In genomic region chr6:131405896-131406295, GRCm38 (mm10) we compare ENCODE assay signal across 25 mouse cellular contexts. TPM values are rescaled to one million over a fixed set of nuclear protein-coding genes. Genes with fewer than 3 reads are reported as not detected.
"Had no signal": no experiment of that assay in that cellular context is flagged by ENCODE, and none has a peak within 500 bp of the region (broad histone marks: within the 10 kb centered on the region; RNA-seq: fewer than 3 reads in every experiment).

No protein-coding gene starts in this region.

- DNase-seq: kidney, adult 11 months; kidney, adult 8-10 months; kidney, postnatal 10 days; kidney, postnatal 36 days; layer of hippocampus, postnatal 36 days; left cerebral cortex, postnatal 4 days; liver, postnatal 0 days; lung, embryonic 14.5 days; right cerebral cortex, adult 18-20 months; right cerebral cortex, postnatal 14 days; right cerebral cortex, postnatal 4 days; thymus, adult 2 months; thymus, postnatal 14 days; thymus, postnatal 4 days had no signal

- H3K9me3 ChIP-seq: kidney, embryonic 15.5 days; limb, embryonic 12.5 days; limb, embryonic 15.5 days; midbrain, embryonic 12.5 days; midbrain, embryonic 15.5 days had no signal

- H3K9ac ChIP-seq: kidney, embryonic 15.5 days; limb, embryonic 12.5 days; limb, embryonic 15.5 days; liver, embryonic 14.5 days; liver, postnatal 0 days; lung, embryonic 14.5 days; midbrain, embryonic 12.5 days; midbrain, embryonic 15.5 days had no signal

- H3K4me3 ChIP-seq: kidney, embryonic 15.5 days; left cerebral cortex, adult 2 months; limb, embryonic 12.5 days; limb, embryonic 15.5 days; midbrain, embryonic 12.5 days; midbrain, embryonic 15.5 days had no signal

- ATAC-seq: liver, postnatal 0 days; lung, postnatal 0 days; midbrain, embryonic 15.5 days had no signal

- H3K36me3 ChIP-seq: kidney, embryonic 15.5 days; limb, embryonic 12.5 days; limb, embryonic 15.5 days; midbrain, embryonic 12.5 days; midbrain, embryonic 15.5 days had no signal

- H3K4me2 ChIP-seq: kidney, embryonic 15.5 days; limb, embryonic 12.5 days; limb, embryonic 15.5 days; liver, embryonic 11.5 days; lung, embryonic 14.5 days; midbrain, embryonic 12.5 days; midbrain, embryonic 15.5 days had no signal

- H3K27ac ChIP-seq: kidney, embryonic 15.5 days; left cerebral cortex, adult 2 months; limb, embryonic 12.5 days; limb, embryonic 15.5 days; liver, embryonic 14.5 days; macrophage; midbrain, embryonic 12.5 days; midbrain, embryonic 15.5 days; stomach, postnatal 0 days had no signal

- H3K27me3 ChIP-seq: kidney, embryonic 15.5 days; limb, embryonic 12.5 days; limb, embryonic 15.5 days; midbrain, embryonic 12.5 days; midbrain, embryonic 15.5 days had no signal

- H3K4me1 ChIP-seq: limb, embryonic 12.5 days; limb, embryonic 15.5 days; midbrain, embryonic 12.5 days; midbrain, embryonic 15.5 days had no signal

RNA-seq across cellular contexts. Expression of gene Styk1, which starts 52.5 kb away (rescaled TPM):
- polyA plus RNA-seq: macrophage had no signal
